Mouse (Mus musculus) lung, postnatal 14 days (tissue): ENCODE data around the gene Camta2.

ENCODE experiments used
- DNase-seq: peaks from one replicate; pipeline ENCODE4 v3.0.0; 2021

Gene Camta2

GRCm38 (mm10) chr11:70687601-70688199 is at the start of gene Camta2:
TSS of gene Camta2 (minus strand) at chr11:70688105.
- DNase-seq: peak; percentile 92

DNA sequence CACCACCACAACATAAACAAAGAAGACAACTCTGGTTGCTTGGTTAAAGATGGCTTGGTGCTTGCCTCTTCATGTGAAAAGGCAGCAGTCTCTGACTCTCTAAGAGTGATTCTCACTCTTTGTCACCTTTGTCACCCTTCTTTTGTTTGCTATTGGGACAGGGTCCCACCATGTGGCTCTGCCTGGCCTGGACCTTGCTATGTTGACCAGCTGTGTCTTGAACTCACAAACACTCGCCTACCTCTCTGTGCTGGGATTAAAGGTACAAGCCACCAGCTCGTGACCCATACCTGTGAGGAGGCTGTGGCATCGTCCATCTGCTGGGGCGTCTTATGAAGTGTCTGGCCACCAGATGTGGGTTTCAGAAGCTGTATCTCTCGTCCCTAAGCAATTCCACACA is 45.4 kb upstream of the Camta2 start:
- DNase-seq: no peak

- DNase-seq: no peak
Measured at GRCm38 (mm10) chr11:70731178-70731577, 43.3 kb upstream of the Camta2 start.

- DNase-seq: no peak
Measured at GRCm38 (mm10) chr11:70730427-70731038, 42.6 kb upstream of the Camta2 start.

GRCm38 (mm10) chr11:70727385-70727784 is 39.5 kb upstream of the Camta2 start:
- DNase-seq: no peak

GRCm38 (mm10) chr11:70726585-70726984 is 38.7 kb upstream of the Camta2 start:
- no peak for DNase-seq

DNA sequence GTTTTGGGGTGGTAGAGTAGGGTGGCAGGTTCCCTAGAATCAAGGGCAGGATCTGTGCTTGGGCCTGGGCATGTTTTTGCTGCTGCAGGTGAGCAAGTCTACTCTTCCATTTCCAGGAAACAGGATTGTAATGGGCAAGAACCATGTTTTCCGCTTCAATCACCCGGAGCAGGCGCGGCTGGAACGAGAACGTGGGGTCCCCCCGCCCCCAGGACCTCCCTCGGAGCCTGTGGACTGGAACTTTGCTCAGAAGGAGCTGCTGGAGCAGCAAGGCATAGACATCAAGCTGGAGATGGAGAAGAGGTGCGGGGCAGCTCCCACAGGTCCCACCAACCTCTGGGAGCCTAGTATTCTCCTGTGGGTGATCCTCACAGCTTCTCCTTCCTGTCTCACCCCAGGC is 36.8 kb upstream of the Camta2 start:
- DNase-seq: no peak

GRCm38 (mm10) chr11:70721072-70721471 is 33.2 kb upstream of the Camta2 start:
- DNase-seq: no peak

DNA sequence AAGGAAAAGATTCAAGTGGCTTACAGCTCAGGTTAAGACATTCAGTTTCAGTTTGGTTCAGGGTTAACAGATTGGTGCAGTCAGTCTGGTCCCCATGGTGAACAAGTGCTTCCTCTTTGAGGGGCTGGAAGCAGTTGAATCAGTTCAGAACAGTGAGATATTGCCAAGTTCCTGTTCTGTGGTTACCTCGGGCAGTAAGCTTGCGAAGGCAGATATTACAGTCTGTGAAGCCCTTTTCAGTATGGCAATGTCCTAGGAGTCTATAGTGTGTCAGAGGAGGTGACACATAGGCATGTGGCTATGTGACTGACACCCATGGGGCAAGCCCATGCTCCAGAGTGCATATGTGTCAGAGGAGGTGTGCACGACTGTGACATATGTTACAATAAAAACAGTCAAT is 32.7 kb upstream of the Camta2 start:
- no peak for DNase-seq

DNA sequence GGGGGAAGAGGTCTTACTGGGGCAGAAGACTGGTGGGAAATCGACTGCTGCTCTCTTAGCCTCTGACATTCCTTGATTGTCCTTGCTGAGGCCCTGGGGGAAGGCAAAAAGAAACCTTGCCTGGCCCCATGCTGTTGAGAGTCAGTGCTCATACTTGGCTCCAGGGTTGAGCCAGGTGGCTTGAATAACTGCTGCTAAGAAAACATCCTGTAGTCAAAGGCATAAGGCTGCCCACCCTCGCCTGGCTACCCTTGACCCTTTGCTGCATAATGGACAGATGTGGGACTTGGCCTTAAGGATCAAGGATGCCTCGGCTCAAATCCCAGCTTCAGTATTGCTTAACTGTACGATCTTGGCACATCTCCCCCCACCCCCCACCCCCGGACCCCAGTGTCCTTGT is 30.6 kb upstream of the Camta2 start:
- DNase-seq: no peak

GRCm38 (mm10) chr11:70715832-70716231 is 27.9 kb upstream of the Camta2 start:
- no peak for DNase-seq

GRCm38 (mm10) chr11:70713222-70713621 is 25.3 kb upstream of the Camta2 start:
- no peak for DNase-seq

GRCm38 (mm10) chr11:70711026-70711425 is 23.1 kb upstream of the Camta2 start:
- no peak for DNase-seq

GRCm38 (mm10) chr11:70706127-70706526 is 18.2 kb upstream of the Camta2 start:
- DNase-seq: no peak

- peak; percentile 73 for DNase-seq
Measured at GRCm38 (mm10) chr11:70702781-70703180, 14.9 kb upstream of the Camta2 start.

DNA sequence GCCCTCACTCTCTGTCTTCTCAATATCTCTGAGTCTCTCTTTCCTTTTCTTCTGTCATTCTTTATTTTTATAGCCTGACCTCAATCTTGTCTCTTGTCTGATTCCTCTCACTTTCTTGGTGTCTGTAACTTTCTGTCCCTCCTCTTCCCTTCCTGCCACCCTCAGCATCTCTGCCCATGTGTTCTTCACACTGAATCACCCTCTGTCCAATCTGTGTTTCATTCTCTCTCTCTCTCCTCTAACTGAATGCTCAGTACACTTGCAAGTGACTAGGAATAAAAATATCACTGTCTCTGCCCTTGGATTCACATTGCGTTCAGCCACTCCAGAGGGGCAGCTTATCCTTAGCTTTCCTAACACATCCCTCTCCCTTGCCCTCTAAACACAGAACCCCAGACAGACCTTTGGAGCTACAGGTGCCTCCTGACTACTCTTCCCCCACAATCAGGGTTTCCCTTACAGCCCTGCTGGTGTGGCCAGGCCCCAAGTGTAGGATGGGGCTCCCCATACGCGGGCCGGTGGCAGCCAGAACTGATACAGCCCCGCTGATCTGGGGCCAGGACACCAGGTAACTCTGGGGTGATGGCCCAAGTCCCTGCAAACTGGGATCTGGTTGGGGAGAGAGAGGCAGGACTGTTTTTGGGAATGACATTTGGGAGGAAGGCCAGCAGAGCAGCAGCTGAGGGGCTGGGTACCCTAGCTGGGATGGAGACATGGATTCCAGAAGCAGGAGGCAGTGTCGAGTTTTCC is 14.3 kb upstream of the Camta2 start:
- DNase-seq: no peak

GRCm38 (mm10) chr11:70701221-70701955 is 13.5 kb upstream of the Camta2 start:
- DNase-seq: peak; percentile 22

- peak; percentile 77 for DNase-seq
Measured at GRCm38 (mm10) chr11:70700613-70701012, 12.7 kb upstream of the Camta2 start.

- DNase-seq: peak; percentile 97
Measured at GRCm38 (mm10) chr11:70699722-70700556, 12.0 kb upstream of the Camta2 start, which contains the start of the genes Inca1 and Kif1c. TSS of gene Inca1 (minus strand) at chr11:70700155. TSS of gene Kif1c (plus strand) at chr11:70700548.

- DNase-seq: no peak
Measured at GRCm38 (mm10) chr11:70699051-70699450, 11.1 kb upstream of the Camta2 start.

DNA sequence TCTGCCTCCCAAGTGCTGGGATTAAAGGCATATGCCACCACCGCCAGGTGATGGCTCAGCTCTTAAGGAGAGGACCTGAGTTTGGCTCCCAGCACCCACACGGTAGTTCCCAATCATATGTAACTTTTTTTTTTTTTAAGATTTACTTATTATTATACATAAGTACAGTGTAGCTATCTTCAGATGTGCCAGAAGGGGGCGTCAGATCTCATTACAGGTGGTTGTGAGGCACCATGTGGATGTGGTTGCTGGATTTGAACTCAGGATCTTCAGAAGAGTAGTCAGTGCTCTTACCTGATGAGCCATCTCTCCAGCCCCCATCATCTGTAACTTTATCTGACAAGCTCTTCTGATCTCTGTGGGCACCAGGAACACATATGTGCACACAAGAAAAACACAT is 9.5 kb upstream of the Camta2 start:
- DNase-seq: no peak

DNA sequence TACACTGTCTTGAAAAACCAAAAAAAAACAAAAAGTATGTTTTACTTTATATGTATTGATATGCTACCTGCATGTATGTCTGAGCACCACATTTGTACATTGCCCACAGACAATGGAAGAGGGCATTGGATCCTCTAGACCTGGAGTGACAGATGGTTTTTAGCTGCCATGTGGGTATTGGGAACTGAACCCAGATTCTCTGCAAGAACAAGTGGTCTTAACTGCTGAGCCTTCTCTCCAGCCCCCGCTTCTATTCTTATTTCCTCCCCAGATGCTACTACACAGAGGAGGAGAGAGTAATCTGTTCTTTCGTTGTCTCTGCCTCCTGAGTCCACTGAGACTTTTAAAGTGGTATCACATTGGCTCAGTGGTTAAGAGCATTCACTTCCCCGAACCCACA is 5.6 kb upstream of the Camta2 start:
- DNase-seq: no peak
